Mouse (Mus musculus) hindbrain, embryonic 15.5 days (tissue): ENCODE data around the gene Mlip. TPM values are rescaled to one million over a fixed set of nuclear protein-coding genes. Genes with fewer than 3 reads are reported as not detected.

Experiments used
- ATAC-seq: fragments of 200-750 bp; cut with Nextera tagmentation; 2 replicates; pipeline ENCODE4 v1.8.0; 2017; ENCODE audit warnings: low read depth, moderate number of reproducible peaks, moderate TSS enrichment; ENCODE audit not compliant: low FRiP score
- H3K27ac ChIP-seq: fragments of 300-500 bp; sonication (generic); replicated peaks from 2 replicates; pipeline ENCODE4 v1.5.1; 2015; ENCODE audit warnings: mild to moderate bottlenecking, inconsistent platforms
- H3K27me3 ChIP-seq: fragments of 300-500 bp; sonication (generic); 2 replicates; pipeline ENCODE4 v1.6.1; 2015; ENCODE audit warnings: control low read depth, inconsistent platforms
- H3K36me3 ChIP-seq: fragments of 300-500 bp; sonication (generic); 2 replicates; pipeline ENCODE4 v1.6.1; 2015; ENCODE audit warnings: control low read depth, inconsistent platforms
- H3K4me1 ChIP-seq: fragments of 300-500 bp; sonication (generic); replicated peaks from 2 replicates; pipeline ENCODE4 v1.6.1; 2015; ENCODE audit warnings: control low read depth, inconsistent platforms
- H3K4me2 ChIP-seq: fragments of 300-500 bp; sonication (generic); 2 replicates; pipeline ENCODE4 v1.6.1; 2015; ENCODE audit warnings: moderate library complexity, mild to moderate bottlenecking, inconsistent platforms
- H3K4me3 ChIP-seq: fragments of 300-500 bp; sonication (generic); 2 replicates; pipeline ENCODE4 v1.5.1; 2015; ENCODE audit warnings: mild to moderate bottlenecking, inconsistent platforms
- H3K9ac ChIP-seq: fragments of 300-500 bp; sonication (generic); 2 replicates; pipeline ENCODE4 v1.6.1; 2015; ENCODE audit warnings: inconsistent platforms
- H3K9me3 ChIP-seq: fragments of 300-500 bp; sonication (generic); 2 replicates; pipeline ENCODE4 v1.6.1; 2016; ENCODE audit warnings: control low read depth, inconsistent platforms
- WGBS: fragments of 180-500 bp; shearing (Covaris S2); methylation state at CpG from one replicate; pipeline ENCODE4 v1.1.7; 2015; 5-methylcytosine and 5-hydroxymethylcytosine counted together
- polyA plus RNA-seq: library from polyadenylated mRNA; unstranded; fragments of >200 nt; fragmentation: Nextera tagmentation; extraction: Ambion mirVana; gene quantifications from 2 replicates; pipeline ENCODE4 v1.2.1, GENCODE M21; 2015

Gene Mlip
- polyA plus RNA-seq, result 1.2 and 1.8 TPM in 2 replicates

- ATAC-seq, result no peak
- H3K27ac ChIP-seq, result no peak within 1 kb of the TSS
- no peak within 1 kb of the TSS for H3K9ac ChIP-seq
- H3K4me1 ChIP-seq, result no peaks in the 10 kb centered on the region
- H3K4me3 ChIP-seq, result no peak within 1 kb of the TSS
- H3K27me3 ChIP-seq, result no peaks in the 10 kb centered on the region
- WGBS, result 80% methylated on average over 14 of the region's 14 CpGs
- no peaks in the 10 kb centered on the region for H3K36me3 ChIP-seq
- no peak within 1 kb of the TSS for H3K4me2 ChIP-seq
- H3K9me3 ChIP-seq, result no peaks in the 10 kb centered on the region
Measured at GRCm38 (mm10) chr9:77352432-77353175, at the start of gene Mlip. TSS of gene Mlip (minus strand) at chr9:77352969.

GRCm38 (mm10) chr9:77399801-77400200 lies 47.0 kb upstream of the Mlip start:
- Histone ChIP-seq H3K9me3 (no peaks in the 10 kb centered on the region), H3K27ac (no peak overlapping the region), H3K4me3 (no peak overlapping the region), H3K36me3 (no peaks in the 10 kb centered on the region), H3K4me1 (no peaks in the 10 kb centered on the region), H3K27me3 (no peaks in the 10 kb centered on the region), H3K4me2 (no peak overlapping the region), H3K9ac (no peak overlapping the region)
- no peak for ATAC-seq
- 94% methylated on average over 5 of the region's 5 CpGs for WGBS

- ATAC-seq, result no peak
Measured at GRCm38 (mm10) chr9:77398856-77399631, 46.3 kb upstream of the Mlip start.

GRCm38 (mm10) chr9:77397027-77397426 lies 44.3 kb upstream of the Mlip start:
- Histone ChIP-seq H3K4me1 (no peaks in the 10 kb centered on the region), H3K27me3 (no peaks in the 10 kb centered on the region), H3K4me2 (no peak overlapping the region), H3K27ac (no peak overlapping the region), H3K4me3 (no peak overlapping the region), H3K9me3 (no peaks in the 10 kb centered on the region), H3K36me3 (no peaks in the 10 kb centered on the region), H3K9ac (no peak overlapping the region)
- 79% methylated on average over 4 of the region's 4 CpGs for WGBS
- no peak for ATAC-seq

More at GRCm38 (mm10) chr9:77398856-77399631, 46.3 kb upstream of the Mlip start:
- H3K4me2 ChIP-seq, result no peak overlapping the region
- H3K36me3 ChIP-seq, result no peaks in the 10 kb centered on the region
- no peaks in the 10 kb centered on the region for H3K27me3 ChIP-seq
- WGBS, result 64% methylated on average over 13 of the region's 13 CpGs
- H3K4me3 ChIP-seq, result no peak overlapping the region
- no peaks in the 10 kb centered on the region for H3K4me1 ChIP-seq
- no peaks in the 10 kb centered on the region for H3K9me3 ChIP-seq
- no peak overlapping the region for H3K9ac ChIP-seq
- H3K27ac ChIP-seq, result no peak overlapping the region

- no peak for ATAC-seq
- H3K4me3 ChIP-seq, result no peak overlapping the region
- 88% methylated on average over 10 of the region's 10 CpGs for whole genome bisulfite sequencing
Measured at GRCm38 (mm10) chr9:77391248-77391647, 38.5 kb upstream of the Mlip start.

GRCm38 (mm10) chr9:77388956-77389355 lies 36.2 kb upstream of the Mlip start:
- H3K27me3 ChIP-seq, result no peaks in the 10 kb centered on the region
- no peak overlapping the region for H3K4me3 ChIP-seq
- no peaks in the 10 kb centered on the region for H3K36me3 ChIP-seq
- no peak overlapping the region for H3K4me2 ChIP-seq
- 92% methylated on average over 8 of the region's 8 CpGs for WGBS
- no peak for ATAC-seq
- no peaks in the 10 kb centered on the region for H3K9me3 ChIP-seq
- no peaks in the 10 kb centered on the region for H3K4me1 ChIP-seq
- H3K27ac ChIP-seq, result no peak overlapping the region
- no peak overlapping the region for H3K9ac ChIP-seq

More at GRCm38 (mm10) chr9:77391248-77391647, 38.5 kb upstream of the Mlip start:
- Histone ChIP-seq H3K4me1 (no peaks in the 10 kb centered on the region), H3K4me2 (no peak overlapping the region), H3K9ac (no peak overlapping the region), H3K27ac (no peak overlapping the region), H3K9me3 (no peaks in the 10 kb centered on the region), H3K36me3 (no peaks in the 10 kb centered on the region), H3K27me3 (no peaks in the 10 kb centered on the region)

GRCm38 (mm10) chr9:77386751-77387150 lies 34.0 kb upstream of the Mlip start:
- no peaks in the 10 kb centered on the region for H3K27me3 ChIP-seq
- no peaks in the 10 kb centered on the region for H3K36me3 ChIP-seq
- 48% methylated on average over 1 of the region's 1 CpGs for WGBS
- no peaks in the 10 kb centered on the region for H3K9me3 ChIP-seq
- H3K4me2 ChIP-seq, result no peak overlapping the region
- no peak overlapping the region for H3K27ac ChIP-seq
- no peak for ATAC-seq
- H3K4me1 ChIP-seq, result no peaks in the 10 kb centered on the region
- H3K9ac ChIP-seq, result no peak overlapping the region
- H3K4me3 ChIP-seq, result no peak overlapping the region

- Histone ChIP-seq H3K27ac (no peak overlapping the region), H3K27me3 (no peaks in the 10 kb centered on the region), H3K36me3 (no peaks in the 10 kb centered on the region), H3K4me3 (no peak overlapping the region), H3K4me1 (no peaks in the 10 kb centered on the region), H3K4me2 (no peak overlapping the region), H3K9ac (no peak overlapping the region), H3K9me3 (no peaks in the 10 kb centered on the region)
- ATAC-seq, result no peak
- 80% methylated on average over 12 of the region's 12 CpGs for WGBS
Measured at GRCm38 (mm10) chr9:77385611-77386010, 32.8 kb upstream of the Mlip start.

- no peak overlapping the region for H3K27ac ChIP-seq
- no peak overlapping the region for H3K9ac ChIP-seq
- H3K4me2 ChIP-seq, result no peak overlapping the region
- H3K4me1 ChIP-seq, result no peaks in the 10 kb centered on the region
- H3K36me3 ChIP-seq, result no peaks in the 10 kb centered on the region
- H3K9me3 ChIP-seq, result no peaks in the 10 kb centered on the region
- H3K27me3 ChIP-seq, result no peaks in the 10 kb centered on the region
- WGBS, result 92% methylated on average over 9 of the region's 9 CpGs
- H3K4me3 ChIP-seq, result no peak overlapping the region
- ATAC-seq, result no peak
Measured at GRCm38 (mm10) chr9:77384651-77385050, 31.9 kb upstream of the Mlip start.

GRCm38 (mm10) chr9:77383951-77384350 lies 31.2 kb upstream of the Mlip start:
- WGBS, result 83% methylated on average over 4 of the region's 4 CpGs
- no peak for ATAC-seq
- H3K9me3 ChIP-seq, result no peaks in the 10 kb centered on the region

GRCm38 (mm10) chr9:77382514-77382913 lies 29.7 kb upstream of the Mlip start:
- WGBS, result 52% methylated on average over 3 of the region's 3 CpGs
- no peak overlapping the region for H3K4me2 ChIP-seq
- H3K4me1 ChIP-seq, result no peaks in the 10 kb centered on the region
- H3K27me3 ChIP-seq, result no peaks in the 10 kb centered on the region
- H3K9ac ChIP-seq, result no peak overlapping the region
- H3K27ac ChIP-seq, result no peak overlapping the region
- ATAC-seq, result no peak; the same call in 1 of the 2 replicates
- no peaks in the 10 kb centered on the region for H3K9me3 ChIP-seq
- H3K36me3 ChIP-seq, result no peaks in the 10 kb centered on the region
- H3K4me3 ChIP-seq, result no peak overlapping the region

More at GRCm38 (mm10) chr9:77383951-77384350, 31.2 kb upstream of the Mlip start:
- Histone ChIP-seq H3K27ac (no peak overlapping the region), H3K4me1 (no peaks in the 10 kb centered on the region), H3K36me3 (no peaks in the 10 kb centered on the region), H3K27me3 (no peaks in the 10 kb centered on the region), H3K4me2 (no peak overlapping the region), H3K4me3 (no peak overlapping the region), H3K9ac (no peak overlapping the region)

- ATAC-seq, result no peak
- H3K9ac ChIP-seq, result no peak overlapping the region
- no peak overlapping the region for H3K4me3 ChIP-seq
- H3K4me1 ChIP-seq, result no peaks in the 10 kb centered on the region
- H3K4me2 ChIP-seq, result no peak overlapping the region
- whole genome bisulfite sequencing, result 15% methylated on average over 5 of the region's 5 CpGs
- no peaks in the 10 kb centered on the region for H3K27me3 ChIP-seq
- no peak overlapping the region for H3K27ac ChIP-seq
- H3K9me3 ChIP-seq, result no peaks in the 10 kb centered on the region
- no peaks in the 10 kb centered on the region for H3K36me3 ChIP-seq
Measured at GRCm38 (mm10) chr9:77381565-77381964, 28.8 kb upstream of the Mlip start.
